Mouse (Mus musculus) cerebellum, adult 8-10 months (tissue): Measurements from ENCODE around the gene Aen.

ENCODE experiments used
- DNase-seq: peaks from one replicate; pipeline ENCODE4 v3.0.0; 2022

Aen gene

GRCm38 (mm10) chr7:78942544-78942943 lies 46.9 kb downstream of the Aen start:
- DNase-seq, result no peak

GRCm38 (mm10) chr7:78953886-78954572 lies 58.4 kb downstream of the Aen start:
- DNase-seq, result no peak

GRCm38 (mm10) chr7:78954619-78955018 lies 59.0 kb downstream of the Aen start:
- no peak for DNase-seq

- DNase-seq, result no peak
These were observed 59.4 kb downstream of the Aen start for GRCm38 (mm10) chr7:78955086-78955485.

- DNase-seq, result no peak
These were observed 62.9 kb downstream of the Aen start for GRCm38 (mm10) chr7:78958499-78959073.
